Mouse (Mus musculus) E14TG2a.4 (cell line): ENCODE results near the gene Ccdc157.
"Not testable (repeated sequence)": the region's sequence is repeated elsewhere in the genome, so short reads cannot be mapped to it uniquely, and the experiment has no call there.

Source experiments
- H3K27me3 ChIP-seq: 2 replicates; pipeline ENCODE4 v1.6.1; 2014; ENCODE audit warnings: low read length, control low read depth; ENCODE audit not compliant: insufficient read depth
- H3K36me3 ChIP-seq: 2 replicates; pipeline ENCODE4 v1.6.1; 2014; ENCODE audit warnings: low read length, control low read depth; ENCODE audit not compliant: insufficient read depth
- H3K4me1 ChIP-seq: replicated peaks from 2 replicates; pipeline ENCODE4 v1.6.1; 2014; ENCODE audit warnings: low read depth, low read length, control low read depth
- H3K4me3 ChIP-seq: replicated peaks from 2 replicates; pipeline ENCODE4 v1.5.1; 2014; ENCODE audit warnings: mild to moderate bottlenecking, low read length
- H3K9me3 ChIP-seq: 2 replicates; pipeline ENCODE4 v1.6.1; 2014; ENCODE audit warnings: low read length, control low read depth
- CTCF ChIP-seq: conservative IDR thresholded peaks from 2 replicates; pipeline ENCODE4 v1.5.1; 2014; ENCODE audit warnings: low read length
- NANOG ChIP-seq: IDR thresholded peaks from 2 replicates; pipeline ENCODE4 v1.6.1; 2014; ENCODE audit warnings: borderline replicate concordance, low read length, mixed read lengths
- POU5F1 ChIP-seq: IDR thresholded peaks from 2 replicates; pipeline ENCODE4 v1.6.1; 2014; ENCODE audit warnings: low read length, borderline replicate concordance

Ccdc157 gene

DNA sequence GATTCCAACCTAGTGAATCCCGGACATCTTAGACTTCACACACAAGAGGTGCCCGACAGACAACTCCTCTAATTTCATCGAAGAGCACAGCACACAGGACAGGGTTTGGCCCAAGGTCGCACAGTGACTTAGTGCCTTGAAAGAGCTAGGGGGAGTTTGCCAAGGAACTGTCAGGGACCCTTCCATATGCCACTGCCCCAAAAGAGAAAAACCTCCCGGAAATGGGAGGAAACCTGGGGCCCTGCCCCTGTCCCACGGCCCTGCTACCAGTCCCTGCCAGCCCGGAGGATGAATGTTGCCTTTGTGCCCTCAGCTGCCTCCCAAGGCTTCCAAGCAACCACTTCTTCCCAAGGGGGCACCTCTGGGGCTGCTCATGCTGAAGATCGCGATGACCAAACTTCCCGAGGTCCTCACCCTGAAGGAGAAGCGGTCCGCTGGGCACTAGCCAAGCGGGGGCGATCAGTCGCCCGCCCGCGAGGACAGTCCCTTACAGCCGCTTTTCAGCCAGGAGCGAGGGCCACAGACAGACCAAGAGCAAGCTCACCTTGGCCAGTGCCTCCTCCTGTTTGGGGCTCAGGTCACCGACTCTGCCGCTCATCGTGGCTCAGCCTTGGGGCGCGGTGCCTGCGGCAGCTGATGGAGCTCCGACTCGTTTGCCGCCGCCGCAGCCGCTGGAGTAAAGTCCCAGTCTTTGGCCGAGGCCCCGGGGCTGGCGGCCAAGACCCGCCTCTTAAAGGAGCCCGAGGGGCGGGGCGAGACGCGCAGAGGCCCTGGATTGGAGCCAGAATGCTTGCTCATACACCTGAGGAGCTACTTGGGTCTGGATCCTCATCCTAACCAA, 41.8 kb downstream of the Ccdc157 start:
- TF ChIP-seq NANOG (no peak), CTCF (no peak), POU5F1 (no peak)
- Histone ChIP-seq H3K9me3 (no peaks in the 10 kb centered on the region), H3K36me3 (peaks cover 16% of the 10 kb centered on the region), H3K4me3 (peak overlapping the region; percentile 81), H3K4me1 (peaks cover 49% of the 10 kb centered on the region), H3K27me3 (peaks cover 34% of the 10 kb centered on the region)

DNA sequence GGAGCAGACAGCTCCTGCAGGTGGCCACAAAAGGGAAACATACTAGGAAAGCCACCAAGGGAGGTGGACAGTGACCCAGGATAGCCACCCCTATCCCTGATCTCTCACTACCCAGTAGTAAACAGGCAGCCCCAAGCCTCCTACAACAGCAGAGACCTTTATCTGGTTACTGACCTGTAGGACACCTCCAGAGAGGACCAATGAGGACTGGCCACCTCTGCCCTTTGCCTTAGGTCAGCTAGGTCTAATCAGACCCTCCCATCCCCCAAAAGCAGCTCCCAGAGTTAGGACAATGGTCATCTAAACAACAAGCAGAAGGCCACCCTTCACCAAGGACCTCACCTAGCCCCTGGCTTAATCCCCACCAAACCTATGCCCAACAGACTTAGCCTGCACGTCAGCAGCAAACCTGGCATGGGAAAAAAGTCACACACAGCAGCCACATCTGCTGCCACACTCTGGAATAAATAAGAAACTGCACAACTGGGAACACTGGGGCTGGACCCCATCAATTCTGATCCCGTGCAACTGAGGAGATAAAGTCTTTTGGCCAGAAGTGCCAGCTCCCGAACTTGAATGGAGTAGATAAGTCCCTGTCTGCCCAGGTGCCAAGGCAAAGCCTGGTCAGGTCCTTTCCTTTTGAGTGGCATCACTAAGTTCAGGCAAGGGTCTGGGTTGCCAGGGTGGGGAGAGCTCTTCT, 42.6 kb downstream of the Ccdc157 start:
- Histone ChIP-seq H3K9me3 (no peaks in the 10 kb centered on the region), H3K4me3 (peak overlapping the region; percentile 81; the same call in 1 of the 2 replicates), H3K27me3 (peaks cover 34% of the 10 kb centered on the region), H3K4me1 (peaks cover 41% of the 10 kb centered on the region), H3K36me3 (peaks cover 17% of the 10 kb centered on the region)
- TF ChIP-seq POU5F1, result no peak

GRCm38 (mm10) chr11:4116458-4117141, 43.5 kb downstream of the Ccdc157 start:
- no peak for TF ChIP-seq POU5F1
- H3K9me3 ChIP-seq, result no peaks in the 10 kb centered on the region
- H3K27me3 ChIP-seq, result peaks cover 34% of the 10 kb centered on the region
- H3K4me3 ChIP-seq, result no peak overlapping the region
- peaks cover 20% of the 10 kb centered on the region for H3K36me3 ChIP-seq
- H3K4me1 ChIP-seq, result peaks cover 32% of the 10 kb centered on the region

GRCm38 (mm10) chr11:4115407-4115806, 44.7 kb downstream of the Ccdc157 start:
- no peak overlapping the region for H3K4me3 ChIP-seq
- TF ChIP-seq POU5F1, result no peak
- no peak for TF ChIP-seq CTCF
- no peak for TF ChIP-seq NANOG
- no peaks in the 10 kb centered on the region for H3K9me3 ChIP-seq
- peaks cover 25% of the 10 kb centered on the region for H3K4me1 ChIP-seq
- H3K27me3 ChIP-seq, result peaks cover 34% of the 10 kb centered on the region
- peaks cover 25% of the 10 kb centered on the region for H3K36me3 ChIP-seq

DNA sequence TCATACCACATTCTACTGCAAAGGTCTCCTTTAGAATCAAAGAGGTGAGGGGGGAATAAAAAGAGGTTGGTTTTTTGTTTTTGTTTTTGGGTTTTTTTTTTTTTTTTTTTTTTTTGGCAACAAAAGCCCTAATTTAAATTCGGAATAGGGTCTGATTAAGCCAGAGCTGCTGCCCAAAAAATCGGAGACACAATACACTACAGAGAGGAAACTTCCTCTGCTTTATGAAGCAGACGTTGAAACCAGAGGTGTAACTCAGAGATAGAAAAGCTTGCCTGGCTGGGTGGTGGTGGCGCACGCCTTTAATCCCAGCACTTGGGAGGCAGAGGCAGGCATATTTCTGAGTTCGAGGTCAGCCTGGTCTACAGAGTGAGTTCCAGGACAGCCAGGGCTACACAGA, 45.6 kb downstream of the Ccdc157 start:
- not testable (repeated sequence) for H3K4me3 ChIP-seq, H3K9me3 ChIP-seq
- Histone ChIP-seq H3K4me1 (peaks cover 18% of the 10 kb centered on the region), H3K27me3 (peaks cover 28% of the 10 kb centered on the region), H3K36me3 (peaks cover 25% of the 10 kb centered on the region)

DNA sequence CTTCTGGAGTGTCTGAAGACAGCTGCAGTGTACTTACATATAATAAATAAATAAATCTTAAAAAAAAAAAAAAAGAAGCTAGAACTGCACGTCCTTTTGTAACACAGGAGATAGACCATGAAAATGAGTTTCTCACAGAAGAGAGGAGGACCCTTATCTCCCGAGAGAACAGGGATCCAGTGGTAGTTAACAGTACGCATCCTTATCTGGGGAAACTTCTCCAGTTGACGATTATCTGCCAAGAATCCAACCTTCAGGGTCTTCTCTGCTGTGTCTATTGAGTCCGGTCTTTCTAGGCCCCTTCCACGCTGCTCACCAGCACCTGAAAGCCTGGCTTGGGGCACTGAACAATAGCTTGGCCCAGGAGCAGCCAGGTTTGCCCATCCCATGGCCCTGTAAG, 46.1 kb downstream of the Ccdc157 start:
- Histone ChIP-seq H3K27me3 (peaks cover 22% of the 10 kb centered on the region), H3K36me3 (peaks cover 30% of the 10 kb centered on the region), H3K4me3 (no peak overlapping the region), H3K4me1 (peaks cover 12% of the 10 kb centered on the region), H3K9me3 (no peaks in the 10 kb centered on the region)
- no peak for TF ChIP-seq CTCF
- TF ChIP-seq POU5F1, result no peak
- TF ChIP-seq NANOG, result no peak

DNA sequence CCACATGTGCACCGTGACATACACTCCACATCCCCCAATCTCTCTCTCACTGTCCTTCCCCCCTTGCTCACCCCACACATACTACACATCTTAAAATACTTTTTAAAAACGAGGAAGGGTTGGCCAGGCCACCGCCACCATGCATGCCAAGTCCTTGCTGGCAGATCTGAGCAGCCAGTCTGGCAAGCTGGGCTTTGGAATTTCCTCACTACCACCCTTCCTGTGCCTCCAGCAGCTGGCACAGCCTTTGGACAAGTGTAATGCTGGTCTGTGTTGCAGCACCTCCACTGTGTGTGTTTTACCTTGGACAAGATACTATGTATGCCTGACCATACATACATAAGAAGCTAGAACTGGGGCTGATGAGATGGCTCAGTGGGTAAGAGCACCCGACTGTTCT, 46.6 kb downstream of the Ccdc157 start:
- Histone ChIP-seq H3K4me3 (no peak overlapping the region), H3K4me1 (peaks cover 9% of the 10 kb centered on the region), H3K27me3 (peaks cover 19% of the 10 kb centered on the region), H3K9me3 (no peaks in the 10 kb centered on the region), H3K36me3 (peaks cover 35% of the 10 kb centered on the region)
- TF ChIP-seq POU5F1, result no peak
- no peak for TF ChIP-seq NANOG
- TF ChIP-seq CTCF, result no peak

GRCm38 (mm10) chr11:4112861-4113260, 47.2 kb downstream of the Ccdc157 start:
- no peak for TF ChIP-seq NANOG
- no peak for TF ChIP-seq CTCF
- TF ChIP-seq POU5F1, result no peak
- H3K27me3 ChIP-seq, result peaks cover 13% of the 10 kb centered on the region
- H3K4me3 ChIP-seq, result no peak overlapping the region
- peaks cover 4% of the 10 kb centered on the region for H3K4me1 ChIP-seq
- no peaks in the 10 kb centered on the region for H3K9me3 ChIP-seq
- H3K36me3 ChIP-seq, result peaks cover 41% of the 10 kb centered on the region
